Mouse (Mus musculus) right cerebral cortex, postnatal 14 days (tissue): ENCODE data around the gene Gm4924.
A peak's percentile ranks its signal among the peaks of the same experiment; 100 is the strongest.

ENCODE experiments used
- DNase-seq: peaks from one replicate; pipeline ENCODE4 v3.0.0; 2022

Gene Gm4924

DNA sequence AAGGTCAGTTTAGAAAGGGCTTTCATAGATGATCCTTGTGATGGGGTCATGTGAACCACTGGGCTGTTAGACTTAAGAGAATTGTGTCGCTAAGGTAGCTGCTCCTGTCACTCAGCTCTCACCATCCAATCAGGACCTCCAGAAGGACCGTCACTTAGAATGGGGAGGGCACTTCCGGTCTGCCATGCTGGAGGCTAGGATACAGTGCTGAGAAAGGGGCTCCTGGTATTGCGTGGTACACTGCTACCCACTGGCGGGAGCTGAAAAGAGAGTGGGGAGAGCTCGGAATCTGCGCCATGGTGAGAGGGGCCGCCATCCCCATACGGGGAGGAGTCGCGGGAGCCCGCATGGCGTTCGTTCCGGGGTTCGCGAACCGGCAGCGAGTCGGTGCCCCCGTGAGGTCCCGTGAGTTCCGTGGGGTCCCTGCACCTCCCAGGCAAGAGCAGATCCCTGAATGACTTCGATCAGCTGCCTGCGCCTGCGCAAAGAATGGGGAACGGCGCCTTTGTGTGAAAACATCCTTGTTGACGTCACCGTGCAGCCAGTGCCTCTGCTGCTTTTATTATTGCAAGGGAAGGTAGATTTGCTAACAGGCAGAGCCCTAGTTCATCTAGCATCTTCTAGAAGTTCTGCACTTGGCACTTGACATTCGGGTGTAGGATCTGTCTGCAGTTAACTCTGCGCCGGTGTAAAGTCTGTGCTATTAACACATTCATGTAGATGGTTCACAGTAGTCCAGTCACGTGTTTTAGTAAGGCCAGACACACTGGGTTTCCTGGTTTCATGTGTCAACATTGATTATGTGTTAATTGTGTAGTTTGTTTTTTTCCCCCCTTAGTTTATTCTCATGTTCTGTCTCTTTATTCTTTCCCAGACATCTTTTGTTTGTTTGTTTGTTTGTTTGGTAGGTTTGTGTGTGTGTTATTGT is at the start of gene Gm4924:
Gene Gm4924, plus strand, starts transcription at position 173 of the 928 bp plus-strand sequence.
- peak; percentile 78 for DNase-seq

DNA sequence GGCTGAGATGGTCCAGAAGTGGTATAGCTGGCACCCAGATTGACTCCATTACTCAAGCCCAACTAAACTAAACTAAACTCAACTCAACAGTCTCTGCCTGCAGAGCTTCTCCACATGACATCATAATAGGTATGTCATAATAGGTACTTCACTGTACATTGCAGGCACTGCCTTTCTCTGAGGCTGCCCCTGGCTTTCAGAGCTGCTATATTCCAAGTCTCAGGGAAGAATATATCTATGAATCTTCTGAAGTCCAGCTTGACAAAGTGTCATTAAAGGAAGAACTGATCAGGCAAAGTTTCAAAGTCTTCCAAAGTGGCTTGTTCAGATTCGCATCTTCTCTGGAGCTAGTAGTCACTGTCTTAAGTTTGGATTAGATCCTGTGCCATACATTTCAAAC is 37.6 kb upstream of the Gm4924 start, which contains the start of gene 4932415D10Rik:
Gene 4932415D10Rik, minus strand, starts transcription at position 101 of the 400 bp plus-strand sequence.
- DNase-seq: no peak

DNA sequence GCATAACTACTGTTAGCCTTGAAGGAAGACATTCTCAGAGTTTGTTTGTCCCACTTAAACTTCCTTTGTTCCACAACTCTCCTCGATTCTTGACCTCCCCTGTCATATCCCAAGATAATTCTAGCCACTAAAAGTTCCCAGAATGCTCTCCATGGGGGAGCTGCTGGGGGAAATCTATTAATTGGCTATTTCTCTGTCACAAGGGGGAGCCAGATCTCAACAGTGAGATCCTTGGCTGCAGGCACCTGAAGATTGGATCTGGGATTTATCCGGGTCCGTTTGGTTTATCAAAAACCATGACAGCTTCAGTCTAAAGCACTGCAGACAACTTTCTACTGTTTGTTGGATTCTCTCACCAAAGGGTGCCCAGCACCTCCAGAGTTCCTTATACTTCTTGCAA is 33.9 kb upstream of the Gm4924 start:
- DNase-seq: no peak

DNA sequence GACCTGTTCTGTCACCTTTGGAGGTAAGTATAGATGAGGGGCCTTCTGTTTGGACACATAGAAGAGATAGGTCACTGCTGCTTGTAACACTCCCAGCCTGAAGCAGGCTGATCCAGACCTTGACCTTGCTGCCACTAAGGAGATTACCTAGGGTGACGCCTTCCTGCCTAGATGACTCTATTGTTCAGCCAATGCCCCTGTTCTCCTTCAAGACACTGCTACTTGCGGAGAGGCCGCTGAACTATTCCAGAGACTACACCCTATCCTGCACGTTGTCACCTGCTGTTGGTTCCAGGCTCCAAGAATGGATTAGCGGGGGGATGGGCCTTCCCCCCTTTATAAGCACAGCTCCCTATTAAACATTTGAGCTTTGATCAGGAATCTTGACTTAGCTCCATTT is 24.2 kb upstream of the Gm4924 start:
- no peak for DNase-seq

DNA sequence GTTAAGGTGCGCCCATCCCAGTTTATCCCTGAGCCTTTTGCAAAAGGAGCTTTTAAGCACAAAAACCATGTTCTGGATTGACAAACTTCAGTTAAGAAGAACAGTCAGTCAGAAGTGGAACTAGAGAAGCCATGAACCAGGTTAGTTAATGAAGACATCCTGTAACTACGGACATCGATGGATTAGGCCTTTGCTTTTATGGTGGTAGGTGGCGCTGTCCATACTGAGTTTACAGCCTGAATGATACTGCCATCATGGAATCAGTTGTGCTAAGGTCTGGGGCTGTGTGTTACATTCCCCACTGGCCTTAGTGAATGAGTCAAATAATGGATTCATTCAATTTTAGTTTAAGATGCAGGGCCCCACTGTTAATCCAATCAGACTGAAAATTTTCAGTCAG is 1.3 kb downstream of the Gm4924 start:
- DNase-seq: no peak

DNA sequence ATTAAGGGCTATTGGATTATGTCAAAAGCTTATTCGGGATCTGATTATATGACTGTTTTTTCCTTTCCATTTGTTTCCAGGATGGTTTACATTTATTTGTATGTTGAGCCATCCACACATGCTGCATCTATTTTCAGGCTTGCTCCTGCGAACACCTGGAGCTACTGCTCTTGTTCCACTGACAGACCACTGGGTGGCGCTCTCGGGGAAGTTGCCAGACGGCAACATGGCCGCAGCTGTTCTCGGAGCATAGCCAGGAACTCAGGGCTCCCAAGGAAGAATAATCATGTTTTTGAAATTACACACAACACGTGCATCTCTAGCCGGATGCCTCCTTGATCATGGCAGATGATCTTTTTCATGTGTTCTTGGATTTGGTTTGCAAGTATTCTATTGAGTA is 7.9 kb downstream of the Gm4924 start:
- DNase-seq: no peak

DNA sequence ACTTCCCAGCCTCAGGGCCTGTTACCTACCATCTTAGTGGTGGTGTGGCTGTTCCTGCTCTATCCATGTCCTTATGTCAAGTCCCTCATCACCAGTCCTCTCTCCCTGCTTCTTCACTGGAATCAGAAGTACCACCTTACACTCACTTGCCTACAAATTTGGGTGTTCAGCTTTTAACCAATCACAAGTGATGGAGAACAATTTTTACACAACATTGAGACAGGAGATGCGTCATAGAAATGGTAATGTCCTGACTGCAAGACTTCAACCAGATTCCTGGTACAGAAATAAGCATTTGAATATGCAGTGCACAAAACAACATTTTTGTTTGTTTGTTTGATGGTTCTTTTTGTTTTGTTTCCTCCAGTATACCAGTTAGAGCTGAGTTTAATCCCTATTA is 28.9 kb downstream of the Gm4924 start:
- no peak for DNase-seq

DNA sequence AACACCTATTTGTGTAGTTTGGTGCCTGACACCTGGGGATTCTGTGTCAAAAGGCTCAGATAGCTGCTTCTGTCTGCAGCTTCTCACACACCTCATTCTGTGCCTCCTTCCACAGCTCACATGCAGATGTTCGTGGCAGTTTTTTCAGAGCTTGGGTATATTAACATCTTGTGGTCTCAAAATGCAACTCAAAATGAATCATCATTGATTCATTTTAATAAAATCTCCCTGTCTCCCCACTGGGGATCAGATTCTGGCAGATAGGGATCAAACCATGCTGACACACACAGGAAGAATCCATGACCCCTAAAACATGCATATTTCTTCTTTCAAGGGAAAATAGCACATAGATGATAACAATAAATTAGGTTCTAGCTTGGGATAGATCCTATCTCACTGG is 55.5 kb downstream of the Gm4924 start:
- DNase-seq: no peak

DNA sequence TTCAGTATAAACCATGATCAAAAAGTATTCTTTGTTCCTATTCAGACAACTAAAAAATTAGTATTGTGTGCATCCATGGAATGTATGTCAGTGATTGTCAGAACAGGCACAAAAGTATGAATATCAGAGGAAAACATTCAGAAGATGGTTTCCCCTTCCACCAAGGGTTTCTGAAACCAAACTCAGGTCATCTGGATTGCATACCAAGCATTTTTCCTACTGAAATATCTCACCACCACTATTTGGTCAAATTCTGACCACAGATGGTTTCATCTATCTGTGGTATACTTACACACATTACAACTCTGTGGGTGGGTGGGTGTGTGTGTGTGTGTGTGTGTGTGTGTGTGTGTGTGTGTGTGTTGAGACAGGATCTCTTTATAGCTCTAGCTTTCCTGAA is 69.6 kb downstream of the Gm4924 start:
- DNase-seq: no peak
